Mouse (Mus musculus): ENCODE results near the gene Chchd6. TPM values are rescaled to one million over a fixed set of nuclear protein-coding genes. Genes with fewer than 3 reads are reported as not detected.

Gene Chchd6
- polyA plus RNA-seq, 1 experiment = 47.9 TPM

DNA sequence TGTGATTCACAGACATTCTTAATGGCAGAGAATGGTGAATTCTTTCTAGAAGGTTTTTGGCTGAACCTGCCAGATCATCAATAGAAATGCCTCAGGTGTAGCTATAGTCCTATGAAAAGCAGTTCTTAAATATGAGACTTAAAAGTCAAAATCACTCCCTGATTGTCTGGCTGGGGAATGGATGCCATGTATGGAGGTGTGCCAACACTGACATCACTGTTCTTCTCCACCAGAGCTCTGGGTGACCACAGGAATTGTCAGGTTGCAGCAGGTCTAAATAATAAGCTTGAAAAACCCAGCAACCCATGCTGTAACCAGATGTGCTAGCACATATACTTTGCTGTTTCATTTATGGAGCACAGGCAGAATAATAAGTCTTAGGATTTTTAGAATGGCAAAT is 87.2 kb downstream of the Chchd6 start:
- H3K4me3 ChIP-seq (ENCODE audit: control insufficient read depth, insufficient read depth, low read length) = no peak overlapping the region
- DNase-seq = no peak
- TF ChIP-seq CTCF (IDR thresholded peaks at IDR 0.05; ENCODE audit: borderline replicate concordance, control insufficient read depth, extremely low read depth, insufficient read depth, low read length, poor library complexity) = no peak
- no peak for TF ChIP-seq POLR2A (IDR thresholded peaks at IDR 0.05; ENCODE audit: control insufficient read depth, extremely low read depth, insufficient read depth, low read length, poor library complexity)
- H3K27ac ChIP-seq (ENCODE audit: control insufficient read depth, insufficient read depth, low read length) = no peak overlapping the region
- no peaks in the 10 kb centered on the region for H3K27me3 ChIP-seq (ENCODE audit: control insufficient read depth, insufficient read depth, low read length)
- H3K4me1 ChIP-seq (replicated peaks; ENCODE audit: control insufficient read depth, insufficient read depth, low read length) = no peaks in the 10 kb centered on the region
- no peaks in the 10 kb centered on the region for H3K36me3 ChIP-seq (ENCODE audit: control insufficient read depth, insufficient read depth, low read length)

DNA sequence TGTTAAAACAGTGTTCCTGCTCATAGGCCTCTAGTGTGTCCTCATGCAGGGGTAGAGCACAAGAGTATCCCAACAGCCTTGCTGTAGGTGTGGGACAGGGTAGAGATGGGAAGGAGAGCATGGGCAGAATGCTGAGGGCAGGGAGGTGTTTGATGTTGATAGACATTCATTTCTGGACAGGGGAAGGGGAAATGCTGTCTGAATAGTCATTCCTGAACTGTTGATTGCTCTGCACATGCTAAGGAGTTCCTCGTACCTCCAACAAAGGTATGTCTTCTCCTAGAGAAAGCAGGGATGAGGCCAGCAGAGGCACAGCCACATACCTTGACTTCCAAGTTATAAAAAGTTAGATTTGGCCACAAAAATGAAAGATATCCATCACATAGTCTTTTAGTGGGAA is 95.5 kb downstream of the Chchd6 start:
- TF ChIP-seq CTCF (IDR thresholded peaks at IDR 0.05; ENCODE audit: borderline replicate concordance, control insufficient read depth, extremely low read depth, insufficient read depth, low read length, poor library complexity) (no peak), POLR2A (IDR thresholded peaks at IDR 0.05; ENCODE audit: control insufficient read depth, extremely low read depth, insufficient read depth, low read length, poor library complexity) (no peak)
- 93% methylated on average over 1 of the region's 1 CpGs for WGBS
- no peak for DNase-seq
- no peaks in the 10 kb centered on the region for H3K27me3 ChIP-seq (ENCODE audit: control insufficient read depth, insufficient read depth, low read length)
- H3K4me1 ChIP-seq (replicated peaks; ENCODE audit: control insufficient read depth, insufficient read depth, low read length) = no peaks in the 10 kb centered on the region
- H3K36me3 ChIP-seq (ENCODE audit: control insufficient read depth, insufficient read depth, low read length) = no peaks in the 10 kb centered on the region
- no peak overlapping the region for H3K27ac ChIP-seq (ENCODE audit: control insufficient read depth, insufficient read depth, low read length)
- H3K4me3 ChIP-seq (ENCODE audit: control insufficient read depth, insufficient read depth, low read length) = no peak overlapping the region

DNA sequence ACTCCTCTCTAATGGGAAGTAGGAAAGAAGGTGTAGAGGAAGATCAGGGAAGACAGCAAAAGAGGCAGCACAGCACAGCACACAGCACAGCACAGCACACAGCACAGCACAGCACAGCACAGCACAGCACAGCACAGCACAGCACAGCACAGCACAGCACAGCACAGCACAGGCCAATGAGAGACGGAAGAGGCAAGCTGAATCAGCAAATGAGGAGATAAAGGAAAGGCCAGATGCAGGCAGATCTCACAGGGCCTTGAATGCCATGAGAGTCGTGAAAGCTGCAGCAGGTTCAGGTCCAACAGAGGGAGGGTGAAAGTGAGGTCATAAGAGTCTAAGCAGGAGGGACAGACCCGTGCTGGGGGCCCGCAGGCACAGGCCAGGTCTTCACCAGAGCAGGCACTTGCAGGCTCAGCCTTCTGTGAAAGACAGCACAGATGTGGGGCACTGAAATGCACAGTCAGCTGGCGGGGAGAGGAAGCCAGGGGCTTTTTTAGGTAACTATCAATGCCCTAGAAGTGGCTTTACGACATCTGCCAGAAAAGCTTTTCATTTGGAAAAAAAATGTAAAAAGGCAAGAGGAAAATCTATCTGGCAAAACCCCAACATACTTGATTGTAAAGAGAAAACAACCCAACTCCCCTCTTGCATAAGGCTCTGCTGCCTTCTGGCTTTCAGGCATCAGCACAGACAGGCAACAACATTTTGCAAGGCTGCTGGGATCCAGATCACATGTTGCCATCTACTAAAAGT is 96.5 kb downstream of the Chchd6 start:
- no peak for DNase-seq
- no peaks in the 10 kb centered on the region for H3K27me3 ChIP-seq (ENCODE audit: control insufficient read depth, insufficient read depth, low read length)
- no peak overlapping the region for H3K27ac ChIP-seq (ENCODE audit: control insufficient read depth, insufficient read depth, low read length)
- no peak overlapping the region for H3K4me3 ChIP-seq (ENCODE audit: control insufficient read depth, insufficient read depth, low read length)
- TF ChIP-seq CTCF (IDR thresholded peaks at IDR 0.05; ENCODE audit: borderline replicate concordance, control insufficient read depth, extremely low read depth, insufficient read depth, low read length, poor library complexity) = no peak
- no peak for TF ChIP-seq POLR2A (IDR thresholded peaks at IDR 0.05; ENCODE audit: control insufficient read depth, extremely low read depth, insufficient read depth, low read length, poor library complexity)
- 59% methylated on average over 6 of the region's 6 CpGs for WGBS
- no peaks in the 10 kb centered on the region for H3K4me1 ChIP-seq (replicated peaks; ENCODE audit: control insufficient read depth, insufficient read depth, low read length)
- no peaks in the 10 kb centered on the region for H3K36me3 ChIP-seq (ENCODE audit: control insufficient read depth, insufficient read depth, low read length)

DNA sequence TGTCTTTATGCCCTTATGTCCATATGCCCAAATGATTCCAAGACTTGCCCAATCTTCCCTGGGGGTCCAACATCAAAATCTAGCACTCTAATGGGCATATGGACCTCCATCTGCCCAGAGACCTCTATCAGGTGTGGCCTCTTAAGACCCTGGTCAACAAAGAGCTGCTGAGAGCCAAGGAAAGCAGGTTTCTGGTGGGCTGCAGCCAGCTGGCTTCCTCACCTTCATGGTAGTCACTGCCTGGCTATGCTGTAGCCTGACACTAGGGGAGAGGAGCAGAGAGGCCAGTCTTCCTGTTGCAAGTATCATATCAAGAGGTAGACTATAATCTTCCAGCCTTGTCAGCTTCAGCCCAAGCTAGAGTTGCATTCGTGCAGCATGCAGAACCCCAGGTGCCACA is 98.5 kb downstream of the Chchd6 start:
- TF ChIP-seq POLR2A (IDR thresholded peaks at IDR 0.05; ENCODE audit: control insufficient read depth, extremely low read depth, insufficient read depth, low read length, poor library complexity) (no peak), CTCF (IDR thresholded peaks at IDR 0.05; ENCODE audit: borderline replicate concordance, control insufficient read depth, extremely low read depth, insufficient read depth, low read length, poor library complexity) (no peak)

DNA sequence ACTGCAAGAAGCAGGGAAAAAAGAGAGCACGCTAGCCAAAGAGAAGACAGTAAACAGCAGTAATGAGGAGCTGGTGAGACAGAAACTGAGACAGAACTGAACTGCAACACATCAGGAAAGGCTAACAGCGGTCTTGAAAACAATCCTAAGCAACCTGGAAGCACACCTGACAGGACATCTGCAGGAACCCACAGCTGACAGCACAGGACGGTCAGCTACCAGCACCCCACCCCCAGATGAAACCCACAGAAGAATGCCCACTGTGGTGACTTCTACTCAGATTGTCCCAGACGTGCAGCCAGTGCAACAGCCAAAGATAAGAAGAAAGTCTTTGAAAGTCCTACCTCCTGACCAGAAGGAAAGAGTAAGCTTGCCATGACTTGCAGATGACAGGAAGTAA is 103.1 kb downstream of the Chchd6 start:
- TF ChIP-seq CTCF (IDR thresholded peaks at IDR 0.05; ENCODE audit: borderline replicate concordance, control insufficient read depth, extremely low read depth, insufficient read depth, low read length, poor library complexity) (no peak), POLR2A (IDR thresholded peaks at IDR 0.05; ENCODE audit: control insufficient read depth, extremely low read depth, insufficient read depth, low read length, poor library complexity) (no peak)
- Histone ChIP-seq H3K4me3 (ENCODE audit: control insufficient read depth, insufficient read depth, low read length) (no peak overlapping the region), H3K4me1 (replicated peaks; ENCODE audit: control insufficient read depth, insufficient read depth, low read length) (no peaks in the 10 kb centered on the region), H3K27ac (ENCODE audit: control insufficient read depth, insufficient read depth, low read length) (no peak overlapping the region), H3K27me3 (ENCODE audit: control insufficient read depth, insufficient read depth, low read length) (no peaks in the 10 kb centered on the region), H3K36me3 (ENCODE audit: control insufficient read depth, insufficient read depth, low read length) (no peaks in the 10 kb centered on the region)
- no peak for DNase-seq
- 86% methylated on average over 4 of the region's 4 CpGs for WGBS

More for the DNA sequence above, 98.5 kb downstream of the Chchd6 start:
- no peak overlapping the region for H3K4me3 ChIP-seq (ENCODE audit: control insufficient read depth, insufficient read depth, low read length)
- H3K36me3 ChIP-seq (ENCODE audit: control insufficient read depth, insufficient read depth, low read length) = no peaks in the 10 kb centered on the region
- no peaks in the 10 kb centered on the region for H3K4me1 ChIP-seq (replicated peaks; ENCODE audit: control insufficient read depth, insufficient read depth, low read length)
- DNase-seq = no peak
- 91% methylated on average over 1 of the region's 1 CpGs for WGBS
- no peak overlapping the region for H3K27ac ChIP-seq (ENCODE audit: control insufficient read depth, insufficient read depth, low read length)
- H3K27me3 ChIP-seq (ENCODE audit: control insufficient read depth, insufficient read depth, low read length) = no peaks in the 10 kb centered on the region

DNA sequence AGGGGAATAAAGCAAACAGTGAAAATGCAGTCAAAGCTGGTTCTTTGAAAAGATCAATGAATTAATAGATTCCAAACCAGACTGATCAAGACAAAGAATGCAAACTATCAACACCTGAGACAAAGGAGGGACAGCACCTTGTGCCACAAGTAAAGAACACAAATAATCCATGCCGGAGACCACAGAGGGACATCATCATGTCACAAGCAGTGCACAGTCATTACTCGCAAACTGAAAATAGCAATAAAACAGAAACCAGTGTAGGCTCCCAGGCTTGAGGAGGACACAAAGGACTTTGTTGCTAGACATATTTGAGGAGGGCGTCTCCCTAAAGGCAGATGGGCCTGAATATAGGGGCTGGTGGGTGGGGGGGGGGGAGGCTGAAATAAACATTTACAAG is 105.1 kb downstream of the Chchd6 start:
- Histone ChIP-seq H3K4me3 (ENCODE audit: control insufficient read depth, insufficient read depth, low read length) (no peak overlapping the region), H3K27me3 (ENCODE audit: control insufficient read depth, insufficient read depth, low read length) (no peaks in the 10 kb centered on the region), H3K4me1 (replicated peaks; ENCODE audit: control insufficient read depth, insufficient read depth, low read length) (no peaks in the 10 kb centered on the region), H3K36me3 (ENCODE audit: control insufficient read depth, insufficient read depth, low read length) (no peaks in the 10 kb centered on the region), H3K27ac (ENCODE audit: control insufficient read depth, insufficient read depth, low read length) (no peak overlapping the region)
- DNase-seq = no peak
- TF ChIP-seq POLR2A (IDR thresholded peaks at IDR 0.05; ENCODE audit: control insufficient read depth, extremely low read depth, insufficient read depth, low read length, poor library complexity) = no peak
- TF ChIP-seq CTCF (IDR thresholded peaks at IDR 0.05; ENCODE audit: borderline replicate concordance, control insufficient read depth, extremely low read depth, insufficient read depth, low read length, poor library complexity) = no peak
- 100% methylated on average over 3 of the region's 3 CpGs for WGBS

DNA sequence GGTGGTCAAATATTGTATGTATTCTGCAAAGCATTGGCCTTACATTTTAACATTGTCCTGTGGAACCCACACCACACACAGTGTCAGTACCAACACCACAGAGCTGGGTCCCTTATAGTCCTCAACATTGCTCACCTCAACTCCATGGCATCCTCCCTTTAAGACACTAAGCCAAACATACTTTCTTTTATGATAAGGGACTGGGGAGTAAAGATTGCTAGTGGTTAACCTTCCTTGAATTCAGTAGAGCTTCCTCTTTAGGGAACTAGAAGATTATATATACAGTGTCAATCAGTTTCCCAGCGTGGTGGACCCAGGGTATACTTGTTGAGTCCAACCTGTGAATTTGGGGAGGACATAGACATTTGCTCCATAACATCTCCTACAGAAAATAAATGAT is 105.9 kb downstream of the Chchd6 start:
- TF ChIP-seq CTCF (IDR thresholded peaks at IDR 0.05; ENCODE audit: borderline replicate concordance, control insufficient read depth, extremely low read depth, insufficient read depth, low read length, poor library complexity) (no peak), POLR2A (IDR thresholded peaks at IDR 0.05; ENCODE audit: control insufficient read depth, extremely low read depth, insufficient read depth, low read length, poor library complexity) (no peak)
- Histone ChIP-seq H3K27me3 (ENCODE audit: control insufficient read depth, insufficient read depth, low read length) (no peaks in the 10 kb centered on the region), H3K36me3 (ENCODE audit: control insufficient read depth, insufficient read depth, low read length) (no peaks in the 10 kb centered on the region), H3K27ac (ENCODE audit: control insufficient read depth, insufficient read depth, low read length) (no peak overlapping the region), H3K4me3 (ENCODE audit: control insufficient read depth, insufficient read depth, low read length) (no peak overlapping the region), H3K4me1 (replicated peaks; ENCODE audit: control insufficient read depth, insufficient read depth, low read length) (no peaks in the 10 kb centered on the region)
- DNase-seq = no peak
- WGBS = 92% methylated on average over 1 of the region's 1 CpGs
